Mouse (Mus musculus): ENCODE measurements around the gene Araf. TPM values are rescaled to one million over a fixed set of nuclear protein-coding genes. Genes with fewer than 3 reads are reported as not detected.

Araf gene
- total RNA-seq, 1 experiment from 2014 or later, result 92.4 TPM

DNA sequence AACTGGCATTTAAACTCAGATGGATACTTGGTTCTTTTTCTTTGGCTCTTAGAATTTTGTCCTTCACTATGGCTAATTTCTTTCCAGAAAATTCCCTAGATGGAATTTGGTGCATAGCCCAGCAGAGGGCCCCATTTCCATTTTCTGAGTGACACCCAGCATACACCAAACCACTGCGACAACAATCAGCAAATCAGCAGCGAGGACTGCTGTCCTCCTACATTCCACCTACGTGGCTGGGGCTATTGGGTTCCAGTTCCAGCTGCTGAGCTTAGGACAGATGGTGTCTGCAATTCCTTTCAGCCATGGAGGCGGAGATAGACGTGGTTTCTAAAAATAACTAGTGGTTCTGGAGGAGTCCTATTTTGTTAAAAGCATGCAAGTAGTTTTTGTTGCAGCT lies 31.3 kb downstream of the Araf start:
- ATAC-seq (ENCODE audit: extremely low read depth, insufficient number of reproducible peaks, low FRiP score, poor library complexity, severe bottlenecking), result no peak

DNA sequence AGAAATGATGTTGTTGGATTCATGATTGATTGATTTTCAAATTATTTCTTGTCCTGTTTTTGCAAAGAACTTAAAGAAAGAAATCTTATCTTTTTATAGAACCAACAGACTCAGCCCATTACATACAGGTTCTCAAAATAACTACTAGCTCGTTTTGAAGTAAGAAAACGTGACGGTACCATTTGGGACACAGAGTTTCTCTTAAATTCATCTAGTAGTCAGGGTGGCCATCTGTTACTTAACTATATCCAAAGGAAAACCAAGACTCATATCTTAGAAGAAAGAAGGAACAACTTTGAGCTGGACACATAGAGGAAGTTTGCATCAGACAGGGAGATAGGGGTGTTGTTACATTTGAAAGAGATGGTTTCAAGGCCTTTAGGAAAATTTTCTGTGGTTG lies 49.6 kb downstream of the Araf start:
- no peak for ATAC-seq (ENCODE audit: extremely low read depth, insufficient number of reproducible peaks, low FRiP score, poor library complexity, severe bottlenecking)

DNA sequence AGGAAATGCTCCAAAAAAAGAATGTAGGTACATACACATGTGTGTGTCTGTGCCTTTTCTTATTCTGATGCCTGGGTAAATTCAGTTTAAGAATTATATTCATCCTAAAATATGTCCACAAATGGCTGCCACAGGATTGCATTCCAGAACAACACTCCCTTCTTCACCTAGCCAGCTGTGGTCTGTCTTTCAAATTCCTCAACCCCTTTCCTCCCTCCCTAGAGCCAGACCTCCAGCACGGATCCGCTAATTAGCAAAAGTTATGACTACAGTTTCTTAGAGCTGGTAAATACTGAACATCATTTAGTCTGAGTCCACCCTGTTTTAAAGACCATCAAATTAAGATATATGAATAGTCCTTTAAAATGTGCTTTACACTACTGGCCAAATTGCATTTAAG lies 50.2 kb downstream of the Araf start:
- ATAC-seq (ENCODE audit: extremely low read depth, insufficient number of reproducible peaks, low FRiP score, poor library complexity, severe bottlenecking), result no peak

DNA sequence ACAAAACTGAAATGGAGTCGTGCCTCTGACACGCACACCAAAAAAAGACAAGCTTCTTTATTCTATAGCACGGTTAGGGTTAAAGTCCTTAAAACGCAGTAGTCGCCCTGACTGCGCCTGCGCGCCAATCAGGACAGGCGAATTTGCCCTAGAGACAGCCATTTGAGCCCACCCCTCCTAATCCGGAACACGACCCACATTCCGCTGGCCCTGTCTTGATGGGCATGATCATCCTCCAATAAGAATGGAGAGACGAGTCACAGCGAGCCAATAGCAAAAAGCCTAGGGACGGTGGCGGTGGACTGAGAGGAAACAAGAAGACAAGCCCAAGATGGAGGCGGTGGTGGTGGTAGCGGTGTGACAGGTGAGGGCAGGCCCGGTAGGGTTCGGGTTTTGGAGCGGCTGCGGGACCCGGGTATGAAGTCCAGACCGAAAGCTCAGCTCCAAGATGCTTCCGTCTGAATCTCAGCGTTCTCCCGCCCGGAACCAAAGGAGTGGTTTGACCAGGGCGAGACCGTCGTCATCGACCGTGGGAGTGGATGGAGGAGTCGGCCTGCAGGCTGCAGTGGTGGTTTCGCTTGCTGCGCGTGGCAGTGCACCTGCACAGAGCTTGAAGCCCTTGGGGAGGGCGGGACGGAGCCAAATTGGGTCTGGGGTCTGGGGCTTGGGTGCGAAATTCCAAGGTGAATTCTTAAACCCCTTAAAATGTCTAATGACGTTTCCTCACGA lies 50.8 kb downstream of the Araf start:
- ATAC-seq (ENCODE audit: extremely low read depth, insufficient number of reproducible peaks, low FRiP score, poor library complexity, severe bottlenecking), result peak; percentile 100

DNA sequence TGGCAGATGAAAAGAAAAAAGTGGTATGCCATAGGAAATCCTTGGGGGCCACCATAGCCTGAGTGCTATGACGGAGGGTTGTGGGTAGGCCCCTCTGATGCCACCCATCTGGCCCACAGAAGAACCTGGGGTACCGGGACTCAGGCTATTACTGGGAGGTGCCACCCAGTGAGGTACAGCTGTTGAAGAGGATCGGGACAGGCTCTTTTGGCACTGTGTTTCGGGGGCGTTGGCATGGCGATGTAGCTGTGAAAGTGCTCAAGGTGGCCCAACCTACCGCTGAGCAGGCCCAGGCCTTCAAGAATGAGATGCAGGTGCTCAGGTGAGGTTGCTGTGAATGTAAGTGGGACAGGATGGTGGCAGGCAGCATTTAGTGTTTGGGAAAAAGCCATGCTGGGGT lies 56.2 kb downstream of the Araf start:
- no peak for ATAC-seq (ENCODE audit: extremely low read depth, insufficient number of reproducible peaks, low FRiP score, poor library complexity, severe bottlenecking)

DNA sequence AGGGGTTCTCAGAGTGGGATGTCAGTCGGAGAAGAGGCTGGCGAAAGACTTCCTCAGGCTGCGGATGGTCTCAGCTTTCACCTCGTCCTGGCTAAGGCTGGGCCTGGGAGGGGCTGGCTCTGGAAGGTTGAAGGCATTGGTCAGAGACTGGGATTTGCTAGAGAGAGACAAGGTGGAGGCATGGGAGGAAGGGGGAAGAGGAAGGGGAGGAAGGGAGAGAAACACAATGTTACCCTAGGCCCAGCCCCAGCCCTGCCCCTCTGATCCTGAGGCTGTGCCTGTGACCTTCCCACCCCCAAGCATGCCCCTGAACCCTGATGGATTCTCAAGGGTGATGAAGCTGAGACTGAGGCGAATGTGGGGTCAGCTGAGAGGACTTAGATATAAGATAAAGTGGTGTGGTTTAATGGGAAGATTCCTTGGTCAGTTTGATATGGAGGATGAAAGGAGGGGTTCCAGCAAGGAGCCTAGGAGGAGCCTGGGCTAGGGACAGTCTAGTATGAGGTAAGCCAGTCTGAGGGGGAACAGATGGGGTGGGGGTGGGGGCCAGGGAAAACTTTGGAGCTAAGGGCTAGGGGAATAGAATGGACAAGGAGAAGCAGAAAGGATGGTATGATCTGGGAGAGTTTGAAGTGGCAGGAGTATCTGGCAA lies 64.0 kb downstream of the Araf start:
- ATAC-seq (ENCODE audit: extremely low read depth, insufficient number of reproducible peaks, low FRiP score, poor library complexity, severe bottlenecking), result no peak

DNA sequence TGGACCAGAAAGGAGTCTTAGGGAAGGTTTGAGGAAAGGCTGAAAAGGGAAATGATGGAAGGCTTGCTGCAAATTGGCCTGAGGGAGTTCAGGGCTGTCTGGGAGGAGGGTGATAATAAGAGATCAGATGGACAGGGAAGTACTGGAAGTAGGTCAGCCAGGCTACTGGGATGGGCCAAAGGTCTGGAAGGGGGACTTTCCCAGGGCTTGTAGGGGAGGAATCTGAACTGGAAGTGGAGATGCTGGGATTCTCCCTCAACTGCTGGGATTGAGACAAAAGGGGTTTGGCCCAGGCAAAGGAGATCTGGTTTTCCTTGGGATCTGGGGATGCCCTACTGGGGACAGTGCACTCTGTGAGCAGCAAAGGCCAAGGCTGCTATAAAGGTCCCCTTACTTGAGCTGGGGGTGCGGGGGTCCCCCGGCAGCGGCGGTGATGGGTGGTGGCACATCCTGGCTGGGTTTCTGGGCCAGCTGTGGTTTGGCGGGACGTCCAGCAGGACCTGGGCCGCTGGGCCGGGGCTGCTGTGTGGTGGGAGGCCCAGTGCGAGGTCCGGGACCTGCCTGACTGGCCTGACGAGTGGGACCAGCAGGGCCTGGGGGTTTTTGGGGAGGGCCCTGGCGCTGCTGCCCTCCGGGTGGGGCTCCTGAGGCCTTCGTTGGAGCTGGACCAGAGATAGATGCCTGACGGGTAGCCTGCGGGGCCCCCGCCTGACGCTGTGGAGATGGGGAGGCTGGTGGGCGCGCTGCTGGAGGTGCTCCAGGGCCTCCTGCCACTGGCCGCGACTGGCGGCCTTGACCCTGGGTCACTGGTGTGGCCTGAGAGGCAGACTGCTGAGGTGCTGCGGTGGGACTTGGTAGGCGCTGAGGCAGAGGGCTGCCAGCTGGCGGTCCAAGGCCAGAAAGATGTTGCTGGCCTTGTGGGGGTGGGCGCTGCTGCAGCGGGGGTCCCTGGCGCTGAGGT lies 64.8 kb downstream of the Araf start:
- ATAC-seq (ENCODE audit: extremely low read depth, insufficient number of reproducible peaks, low FRiP score, poor library complexity, severe bottlenecking), result no peak

DNA sequence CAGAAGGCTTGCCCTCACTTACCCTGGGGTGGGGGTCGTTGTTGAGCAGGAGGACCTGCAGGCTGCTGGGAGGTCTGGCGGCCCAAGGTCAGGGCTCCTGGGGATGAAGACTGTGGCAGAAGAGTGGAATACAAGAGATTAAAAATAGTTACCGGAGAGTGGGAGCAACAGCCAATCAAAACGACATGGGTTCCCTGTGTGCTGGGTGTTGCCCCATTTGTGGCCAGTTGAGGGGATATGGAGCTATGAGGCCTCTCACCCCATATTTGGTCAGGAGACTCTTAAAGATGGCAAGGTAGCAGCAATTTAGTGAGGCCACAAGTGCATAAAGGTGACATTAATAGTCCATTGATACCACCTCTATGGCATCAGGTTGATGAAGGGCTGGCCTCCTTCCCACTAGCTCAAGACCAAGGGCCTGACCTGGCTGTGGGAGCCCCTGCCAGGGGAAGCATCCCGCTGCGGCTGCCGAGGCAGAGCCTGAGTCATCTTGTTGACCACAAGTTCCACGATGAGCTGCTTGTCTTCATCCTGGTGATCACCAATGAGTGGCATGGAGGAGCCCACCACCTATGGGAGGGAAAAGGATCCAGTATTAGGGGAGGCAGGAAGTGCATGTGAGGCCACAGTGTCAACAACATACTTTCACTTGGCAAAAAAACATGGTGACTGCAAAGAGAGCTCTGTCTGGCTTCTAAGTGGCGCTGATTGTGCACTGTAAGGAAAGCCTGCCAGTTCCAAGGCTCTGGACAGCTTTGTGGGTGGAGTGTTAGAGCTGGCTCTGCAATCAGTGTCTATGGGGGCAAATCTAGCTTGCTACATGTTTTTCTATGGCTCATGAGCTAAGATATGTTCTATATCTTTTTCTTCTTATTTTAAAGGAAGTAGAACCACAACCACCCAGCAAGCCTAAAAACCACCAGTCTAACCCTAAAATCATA lies 65.8 kb downstream of the Araf start:
- ATAC-seq (ENCODE audit: extremely low read depth, insufficient number of reproducible peaks, low FRiP score, poor library complexity, severe bottlenecking), result no peak

DNA sequence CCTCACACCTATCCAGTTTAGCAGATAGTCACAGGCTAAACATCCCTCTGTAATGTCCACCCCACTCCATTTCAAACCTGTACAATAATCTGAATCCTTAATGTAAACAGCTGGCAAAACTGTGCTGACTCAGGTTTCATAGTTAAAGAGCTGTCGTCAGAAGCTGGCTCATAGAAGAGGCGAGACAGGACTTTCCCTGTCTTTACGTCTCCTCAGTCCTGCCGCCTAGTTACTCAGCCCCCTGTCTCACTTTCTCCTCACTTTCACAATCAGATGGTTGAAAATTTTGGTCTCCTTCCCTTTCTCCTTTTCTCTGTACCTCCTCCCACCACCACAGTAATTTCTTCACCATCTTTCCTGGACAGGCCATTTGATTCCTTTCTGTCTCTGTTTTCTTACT lies 70.5 kb downstream of the Araf start:
- no peak for ATAC-seq (ENCODE audit: extremely low read depth, insufficient number of reproducible peaks, low FRiP score, poor library complexity, severe bottlenecking)

DNA sequence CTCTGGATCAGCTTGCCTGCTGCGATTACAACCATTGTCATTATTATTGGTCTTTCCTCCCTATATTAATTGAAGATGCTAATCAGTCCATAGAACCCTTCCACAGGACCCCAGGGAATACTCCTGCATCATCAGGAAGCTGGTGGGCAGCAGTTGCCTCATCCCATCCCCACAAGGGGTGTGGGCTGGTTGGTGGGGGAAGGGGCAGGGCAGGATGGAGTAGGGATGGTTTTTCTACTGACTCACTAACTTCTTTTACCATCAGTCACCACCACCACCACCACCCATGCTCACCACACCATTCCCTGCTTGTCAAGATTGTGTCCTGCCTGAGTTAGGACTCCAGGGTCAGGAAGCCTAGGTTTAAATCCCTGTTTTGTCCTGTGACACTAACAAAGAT lies 71.6 kb downstream of the Araf start:
- no peak for ATAC-seq (ENCODE audit: extremely low read depth, insufficient number of reproducible peaks, low FRiP score, poor library complexity, severe bottlenecking)

DNA sequence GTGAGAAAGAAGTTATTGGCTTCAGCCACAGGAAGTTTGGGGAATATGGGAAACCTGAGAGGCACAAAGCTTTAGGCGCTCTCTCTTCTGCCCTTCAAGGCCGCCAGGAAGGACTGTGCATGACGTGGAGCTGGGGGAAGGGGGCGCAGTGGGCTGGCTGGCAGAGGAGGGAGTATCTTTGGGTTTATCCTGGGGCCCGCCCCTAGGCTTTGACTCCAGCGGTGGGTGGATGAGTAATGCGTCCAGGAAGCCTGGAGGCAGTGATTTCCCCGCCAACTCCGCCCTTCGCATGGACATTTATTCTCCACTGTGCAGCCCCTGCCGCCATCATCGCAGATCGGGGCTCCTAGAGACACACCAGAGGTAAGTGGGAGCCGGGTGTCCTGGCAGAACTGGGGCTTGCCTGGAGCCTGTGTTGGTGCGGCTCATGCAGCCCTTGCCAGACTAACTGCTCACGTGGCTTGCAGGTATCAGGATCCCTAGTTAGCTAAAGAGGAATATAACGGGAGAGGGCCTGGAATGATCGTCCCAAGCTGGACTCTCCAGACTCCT lies 72.4 kb downstream of the Araf start, which contains the start of gene Timp1:
TSS of gene Timp1 (plus strand) at position 205 of the 552 bp plus-strand sequence.
- no peak for ATAC-seq (ENCODE audit: extremely low read depth, insufficient number of reproducible peaks, low FRiP score, poor library complexity, severe bottlenecking)

DNA sequence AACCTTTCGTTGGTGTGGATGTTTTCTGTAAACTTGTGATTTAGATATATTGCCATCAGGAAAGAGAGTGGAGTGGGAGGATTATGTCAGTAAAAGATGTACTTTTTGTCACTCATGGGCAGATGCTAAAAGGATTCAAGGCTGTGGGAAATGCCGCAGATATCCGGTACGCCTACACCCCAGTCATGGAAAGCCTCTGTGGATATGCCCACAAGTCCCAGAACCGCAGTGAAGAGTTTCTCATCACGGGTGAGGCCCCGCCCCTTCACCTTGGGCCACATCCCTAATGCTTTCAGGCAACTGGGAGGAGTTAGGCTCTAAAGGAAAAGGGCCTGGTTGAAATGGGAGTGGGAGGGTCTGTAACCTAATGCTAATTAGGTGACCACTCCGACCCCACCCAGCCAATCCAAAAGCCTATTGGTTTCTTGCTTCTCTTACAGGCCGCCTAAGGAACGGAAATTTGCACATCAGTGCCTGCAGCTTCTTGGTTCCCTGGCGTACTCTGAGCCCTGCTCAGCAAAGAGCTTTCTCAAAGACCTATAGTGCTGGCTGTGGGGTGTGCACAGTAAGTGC lies 75.4 kb downstream of the Araf start:
- no peak for ATAC-seq (ENCODE audit: extremely low read depth, insufficient number of reproducible peaks, low FRiP score, poor library complexity, severe bottlenecking)

DNA sequence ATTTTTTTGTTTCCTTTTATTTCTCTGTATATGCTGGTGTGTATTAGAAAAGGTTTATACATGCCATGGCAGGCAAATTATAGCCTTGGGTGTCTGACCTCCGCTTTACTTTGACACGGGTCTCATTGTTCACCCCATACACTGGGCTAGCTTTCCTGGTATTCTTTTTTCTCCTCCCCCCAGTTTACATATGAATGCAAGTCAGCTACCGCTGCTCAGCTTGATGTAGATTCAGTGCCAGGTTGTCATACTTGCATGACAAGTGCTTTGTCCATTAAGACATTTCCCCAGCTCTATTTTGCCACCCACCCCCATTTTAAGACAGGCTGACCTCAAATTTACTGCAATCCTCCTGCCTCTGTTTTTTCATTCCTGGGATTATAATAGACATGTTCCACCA lies 77.6 kb downstream of the Araf start:
- no peak for ATAC-seq (ENCODE audit: extremely low read depth, insufficient number of reproducible peaks, low FRiP score, poor library complexity, severe bottlenecking)

DNA sequence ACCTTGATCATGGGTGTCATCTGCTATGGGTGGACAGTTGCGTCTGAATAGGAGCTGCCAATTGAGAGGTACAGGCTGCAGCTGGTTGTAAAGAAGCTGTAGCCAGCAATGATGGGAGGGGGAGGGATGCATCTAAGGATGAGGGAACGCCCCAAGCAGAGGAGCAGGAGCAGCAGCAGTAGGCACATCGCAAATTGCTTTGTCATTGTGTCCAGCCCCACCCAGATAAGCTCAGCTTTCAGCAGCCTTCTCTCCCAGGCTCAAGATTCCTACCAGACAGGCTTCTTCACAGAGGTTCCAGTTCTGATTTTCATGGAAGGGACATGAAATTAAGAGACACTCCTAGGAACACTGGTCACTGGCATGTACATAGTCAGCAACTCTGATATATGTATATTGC lies 112.5 kb downstream of the Araf start:
- no peak for ATAC-seq (ENCODE audit: extremely low read depth, insufficient number of reproducible peaks, low FRiP score, poor library complexity, severe bottlenecking)

All from neutrophil, adult 5-6 weeks (primary cell).